Mouse (Mus musculus): ENCODE results near the gene Prkch.

DNA sequence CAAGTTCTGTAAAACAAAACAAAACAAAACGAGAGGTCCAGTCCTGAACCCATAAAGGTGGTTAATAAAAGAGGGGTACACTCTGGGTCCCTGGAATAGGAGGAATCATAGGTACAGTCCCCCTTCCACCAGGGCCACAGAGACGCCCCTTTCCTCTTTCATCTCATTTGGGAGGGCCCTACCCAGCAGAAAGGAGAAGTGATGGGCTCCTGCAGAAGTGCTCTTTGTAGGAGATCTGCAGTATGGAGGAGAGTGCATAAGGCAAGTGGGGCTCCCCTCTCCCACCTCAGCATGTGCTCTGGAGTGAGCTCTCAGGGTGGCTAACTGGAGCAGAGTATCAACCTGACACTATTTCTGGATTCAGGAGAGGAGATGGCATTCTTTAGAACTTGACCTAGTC lies 55.0 kb downstream of the Prkch start:
- TF ChIP-seq CTCF (IDR thresholded peaks at IDR 0.05; ENCODE audit: low read depth), result no peak
- TF ChIP-seq EP300 (IDR thresholded peaks at IDR 0.05; ENCODE audit: low read depth), result no peak
